Mouse (Mus musculus) liver, postnatal 0 days (tissue): ENCODE data around the gene Zdhhc4.

Experiments
- CTCF ChIP-seq: sonication (generic); IDR thresholded peaks from 2 replicates; pipeline ENCODE4 v1.5.1; 2016; ENCODE audit warnings: antibody characterized with exemption, low read depth
- EP300 ChIP-seq: IDR thresholded peaks from 2 replicates; pipeline ENCODE4 v1.6.1; 2016; ENCODE audit warnings: antibody characterized with exemption, low read depth, mild to moderate bottlenecking

GRCm38 (mm10) chr5:143269363-143270150 lies 59.5 kb downstream of the Zdhhc4 start, which contains the start of gene Zfp316:
- no peak for TF ChIP-seq CTCF
- no peak for TF ChIP-seq EP300
